Mouse (Mus musculus) lung, embryonic 15.5 days (tissue): Measurements from ENCODE around the gene Nat8f1. TPM values are rescaled to one million over a fixed set of nuclear protein-coding genes. Genes with fewer than 3 reads are reported as not detected.

Source experiments
- ATAC-seq: fragments of 200-750 bp; cut with Nextera tagmentation; 2 replicates; pipeline ENCODE4 v1.8.0; 2017; ENCODE audit warnings: moderate number of reproducible peaks, borderline replicate concordance; ENCODE audit not compliant: low FRiP score, low TSS enrichment; ENCODE audit errors: extremely low read depth
- H3K27ac ChIP-seq: fragments of 300-500 bp; sonication (generic); 2 replicates; pipeline ENCODE4 v1.5.1; 2015; ENCODE audit warnings: moderate library complexity, mild to moderate bottlenecking, inconsistent platforms
- H3K27me3 ChIP-seq: fragments of 300-500 bp; sonication (generic); 2 replicates; pipeline ENCODE4 v1.6.1; 2015; ENCODE audit warnings: inconsistent platforms
- H3K36me3 ChIP-seq: fragments of 300-500 bp; sonication (generic); 2 replicates; pipeline ENCODE4 v1.6.1; 2015; ENCODE audit warnings: inconsistent platforms
- H3K4me1 ChIP-seq: fragments of 300-500 bp; sonication (generic); 2 replicates; pipeline ENCODE4 v1.6.1; 2015; ENCODE audit warnings: inconsistent platforms
- H3K4me2 ChIP-seq: fragments of 300-500 bp; sonication (generic); 2 replicates; pipeline ENCODE4 v1.6.1; 2015; ENCODE audit warnings: inconsistent platforms, mild to moderate bottlenecking, moderate library complexity
- H3K4me3 ChIP-seq: fragments of 300-500 bp; sonication (generic); 2 replicates; pipeline ENCODE4 v1.5.1; 2015; ENCODE audit warnings: mild to moderate bottlenecking, inconsistent platforms
- H3K9ac ChIP-seq: fragments of 300-500 bp; sonication (generic); 2 replicates; pipeline ENCODE4 v1.6.1; 2015; ENCODE audit warnings: inconsistent platforms
- H3K9me3 ChIP-seq: fragments of 300-500 bp; sonication (generic); 2 replicates; pipeline ENCODE4 v1.6.1; 2016; ENCODE audit warnings: inconsistent platforms
- WGBS: fragments of 180-500 bp; shearing (Covaris S2); methylation state at CpG from one replicate; pipeline ENCODE4 v1.1.7; 2015; 5-methylcytosine and 5-hydroxymethylcytosine counted together
- polyA plus RNA-seq: library from polyadenylated mRNA; unstranded; fragments of >200 nt; fragmentation: Nextera tagmentation; extraction: Ambion mirVana; gene quantifications from 2 replicates; pipeline ENCODE4 v1.2.1, GENCODE M21; 2015

Nat8f1 gene
- polyA plus RNA-seq, 1 experiment from 2014 or later, result 6.0 TPM

GRCm38 (mm10) chr6:85863840-85864239 is 51.6 kb downstream of the Nat8f1 start:
- WGBS, result 76% methylated on average over 2 of the region's 2 CpGs
- no peak overlapping the region for H3K4me3 ChIP-seq
- H3K27ac ChIP-seq, result no peak overlapping the region
- no peaks in the 10 kb centered on the region for H3K9me3 ChIP-seq
- H3K9ac ChIP-seq, result no peak overlapping the region
- H3K4me2 ChIP-seq, result no peak overlapping the region
- no peaks in the 10 kb centered on the region for H3K36me3 ChIP-seq
- H3K4me1 ChIP-seq, result no peaks in the 10 kb centered on the region
- H3K27me3 ChIP-seq, result no peaks in the 10 kb centered on the region
- no peak for ATAC-seq

DNA sequence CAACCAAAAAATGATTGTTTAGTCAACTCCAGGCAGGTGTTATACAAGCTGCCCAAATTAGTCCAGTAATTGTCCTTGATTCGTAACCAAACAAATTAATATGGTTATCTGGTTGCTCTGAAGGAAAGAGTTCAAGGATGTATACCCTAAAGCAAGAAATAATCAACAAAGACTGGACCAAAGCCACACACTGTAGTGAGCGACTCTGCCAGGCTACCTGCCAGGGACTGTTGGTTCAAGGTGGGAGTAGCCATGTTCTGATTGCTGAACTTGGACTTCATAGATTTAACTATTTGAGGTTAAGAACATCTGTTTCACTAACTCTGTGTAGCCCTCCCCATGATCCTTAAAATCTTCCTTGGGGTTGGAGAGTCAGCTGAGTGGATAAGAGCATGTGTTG is 52.4 kb downstream of the Nat8f1 start:
- no peak for ATAC-seq
- WGBS, result 75% methylated on average over 2 of the region's 2 CpGs
- H3K4me1 ChIP-seq, result no peaks in the 10 kb centered on the region
- H3K4me2 ChIP-seq, result no peak overlapping the region
- no peak overlapping the region for H3K4me3 ChIP-seq
- no peaks in the 10 kb centered on the region for H3K27me3 ChIP-seq
- no peak overlapping the region for H3K9ac ChIP-seq
- H3K9me3 ChIP-seq, result no peaks in the 10 kb centered on the region
- H3K27ac ChIP-seq, result no peak overlapping the region
- H3K36me3 ChIP-seq, result no peaks in the 10 kb centered on the region

GRCm38 (mm10) chr6:85862565-85862964 is 52.9 kb downstream of the Nat8f1 start:
- H3K27ac ChIP-seq, result no peak overlapping the region
- H3K9ac ChIP-seq, result no peak overlapping the region
- H3K27me3 ChIP-seq, result no peaks in the 10 kb centered on the region
- no peak for ATAC-seq
- no peak overlapping the region for H3K4me2 ChIP-seq
- WGBS, result 65% methylated on average over 3 of the region's 3 CpGs
- H3K9me3 ChIP-seq, result no peaks in the 10 kb centered on the region
- H3K36me3 ChIP-seq, result no peaks in the 10 kb centered on the region
- no peak overlapping the region for H3K4me3 ChIP-seq
- H3K4me1 ChIP-seq, result no peaks in the 10 kb centered on the region

DNA sequence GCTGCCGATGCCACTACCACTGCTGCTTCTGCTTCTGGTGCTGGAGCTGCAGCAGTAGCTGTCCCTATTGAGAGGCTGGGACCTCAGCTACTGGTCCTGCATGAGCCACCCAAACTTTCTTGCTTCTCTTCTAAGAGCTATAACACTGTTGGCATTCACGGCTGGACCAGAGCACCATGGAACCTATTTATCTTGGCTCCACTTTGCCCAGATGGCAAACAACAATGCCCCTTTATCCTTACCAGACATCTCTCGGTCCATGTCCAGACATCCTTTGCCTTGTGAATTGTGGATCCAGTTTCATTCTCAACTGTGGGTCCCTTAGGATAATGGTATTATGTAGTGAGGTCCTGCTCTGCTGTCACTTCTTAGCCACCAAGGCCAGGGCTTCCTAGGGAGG is 54.2 kb downstream of the Nat8f1 start:
- H3K4me3 ChIP-seq, result no peak overlapping the region
- no peaks in the 10 kb centered on the region for H3K4me1 ChIP-seq
- H3K27me3 ChIP-seq, result no peaks in the 10 kb centered on the region
- H3K27ac ChIP-seq, result no peak overlapping the region
- no peaks in the 10 kb centered on the region for H3K9me3 ChIP-seq
- no peak for ATAC-seq
- no peaks in the 10 kb centered on the region for H3K36me3 ChIP-seq
- 91% methylated on average over 3 of the region's 3 CpGs for WGBS
- no peak overlapping the region for H3K4me2 ChIP-seq
- H3K9ac ChIP-seq, result no peak overlapping the region

Other genes starting within 250 kb of the Nat8f1 start
- not detected in 2 replicates for gene Nat8f7, start 202.5 kb downstream of the Nat8f1 start, polyA plus RNA-seq
- 0.23 TPM in 1 of 2 replicates, not detected in the other for gene Nat8f3, start 149.9 kb downstream of the Nat8f1 start, polyA plus RNA-seq
- not detected in 2 replicates for gene Nat8f6, start 94.7 kb downstream of the Nat8f1 start, polyA plus RNA-seq
- gene Nat8f5, start 94.7 kb downstream of the Nat8f1 start, polyA plus RNA-seq, result not detected in 2 replicates
- not detected in 2 replicates for gene Nat8, start 83.6 kb downstream of the Nat8f1 start, polyA plus RNA-seq
- gene Nat8f2, start 46.5 kb downstream of the Nat8f1 start, polyA plus RNA-seq, result 0.07 TPM in 1 of 2 replicates, not detected in the other
- 4.9 and 5.1 TPM in 2 replicates for gene Nat8f4, start 10.8 kb downstream of the Nat8f1 start, polyA plus RNA-seq
- gene Tprkb, start 3.8 kb downstream of the Nat8f1 start, polyA plus RNA-seq, result 26.5 and 29.9 TPM in 2 replicates
- gene Dusp11, start 46.0 kb upstream of the Nat8f1 start, polyA plus RNA-seq, result 38.4 and 41.3 TPM in 2 replicates
- not detected in 2 replicates for gene Figla, start 100.5 kb upstream of the Nat8f1 start, polyA plus RNA-seq
- gene Add2, start 113.0 kb upstream of the Nat8f1 start, polyA plus RNA-seq, result 2.9 and 3.5 TPM in 2 replicates